Mouse (Mus musculus) hindbrain, embryonic 15.5 days (tissue): ENCODE measurements around the gene Slx4ip. TPM values are rescaled to one million over a fixed set of nuclear protein-coding genes. Genes with fewer than 3 reads are reported as not detected.

Experiments used
- ATAC-seq: fragments of 200-750 bp; cut with Nextera tagmentation; 2 replicates; pipeline ENCODE4 v1.8.0; 2017; ENCODE audit warnings: low read depth, moderate number of reproducible peaks, moderate TSS enrichment; ENCODE audit not compliant: low FRiP score
- H3K27ac ChIP-seq: fragments of 300-500 bp; sonication (generic); replicated peaks from 2 replicates; pipeline ENCODE4 v1.5.1; 2015; ENCODE audit warnings: mild to moderate bottlenecking, inconsistent platforms
- H3K27me3 ChIP-seq: fragments of 300-500 bp; sonication (generic); 2 replicates; pipeline ENCODE4 v1.6.1; 2015; ENCODE audit warnings: control low read depth, inconsistent platforms
- H3K36me3 ChIP-seq: fragments of 300-500 bp; sonication (generic); 2 replicates; pipeline ENCODE4 v1.6.1; 2015; ENCODE audit warnings: control low read depth, inconsistent platforms
- H3K4me1 ChIP-seq: fragments of 300-500 bp; sonication (generic); replicated peaks from 2 replicates; pipeline ENCODE4 v1.6.1; 2015; ENCODE audit warnings: control low read depth, inconsistent platforms
- H3K4me2 ChIP-seq: fragments of 300-500 bp; sonication (generic); 2 replicates; pipeline ENCODE4 v1.6.1; 2015; ENCODE audit warnings: moderate library complexity, mild to moderate bottlenecking, inconsistent platforms
- H3K4me3 ChIP-seq: fragments of 300-500 bp; sonication (generic); 2 replicates; pipeline ENCODE4 v1.5.1; 2015; ENCODE audit warnings: mild to moderate bottlenecking, inconsistent platforms
- H3K9ac ChIP-seq: fragments of 300-500 bp; sonication (generic); 2 replicates; pipeline ENCODE4 v1.6.1; 2015; ENCODE audit warnings: inconsistent platforms
- H3K9me3 ChIP-seq: fragments of 300-500 bp; sonication (generic); 2 replicates; pipeline ENCODE4 v1.6.1; 2016; ENCODE audit warnings: control low read depth, inconsistent platforms
- WGBS: fragments of 180-500 bp; shearing (Covaris S2); methylation state at CpG from one replicate; pipeline ENCODE4 v1.1.7; 2015; 5-methylcytosine and 5-hydroxymethylcytosine counted together
- polyA plus RNA-seq: library from polyadenylated mRNA; unstranded; fragments of >200 nt; fragmentation: Nextera tagmentation; extraction: Ambion mirVana; gene quantifications from 2 replicates; pipeline ENCODE4 v1.2.1, GENCODE M21; 2015

The Slx4ip gene
- polyA plus RNA-seq, 1 experiment from 2014 or later: 11.3 TPM

DNA sequence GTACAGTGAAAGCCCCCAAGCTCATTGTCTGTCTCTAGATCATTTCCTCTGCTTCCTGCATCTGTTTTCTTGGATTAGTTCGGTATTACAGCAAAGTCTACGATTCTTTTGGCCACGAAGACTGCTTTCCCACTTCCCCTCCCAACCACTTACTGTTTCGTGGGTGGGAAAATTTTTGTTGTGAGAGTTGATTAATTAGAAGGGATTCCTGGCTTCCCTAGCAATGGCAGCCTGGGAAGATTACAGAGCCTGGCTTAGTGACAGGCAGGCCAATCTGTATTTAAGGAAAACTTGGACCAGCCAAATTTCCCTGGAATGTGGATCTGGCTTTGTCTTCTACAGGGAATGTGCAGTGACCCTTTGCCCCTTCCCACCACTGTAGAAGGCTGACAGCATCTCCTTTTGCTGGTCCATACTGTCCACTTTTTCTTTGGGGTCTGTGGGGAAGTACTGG is 21.0 kb downstream of the Slx4ip start:
- peaks cover 6% of the 10 kb centered on the region for H3K4me1 ChIP-seq
- no peak overlapping the region for H3K9ac ChIP-seq
- WGBS: 8% methylated on average over 4 of the region's 4 CpGs
- no peaks in the 10 kb centered on the region for H3K27me3 ChIP-seq
- H3K4me3 ChIP-seq: no peak overlapping the region
- H3K27ac ChIP-seq: no peak overlapping the region; the same call in 1 of the 2 replicates
- H3K36me3 ChIP-seq: no peaks in the 10 kb centered on the region
- H3K4me2 ChIP-seq: no peak overlapping the region
- no peaks in the 10 kb centered on the region for H3K9me3 ChIP-seq
- 0 out of 2 replicates have a peak, but pooled peaks have one; percentile 23 for ATAC-seq

DNA sequence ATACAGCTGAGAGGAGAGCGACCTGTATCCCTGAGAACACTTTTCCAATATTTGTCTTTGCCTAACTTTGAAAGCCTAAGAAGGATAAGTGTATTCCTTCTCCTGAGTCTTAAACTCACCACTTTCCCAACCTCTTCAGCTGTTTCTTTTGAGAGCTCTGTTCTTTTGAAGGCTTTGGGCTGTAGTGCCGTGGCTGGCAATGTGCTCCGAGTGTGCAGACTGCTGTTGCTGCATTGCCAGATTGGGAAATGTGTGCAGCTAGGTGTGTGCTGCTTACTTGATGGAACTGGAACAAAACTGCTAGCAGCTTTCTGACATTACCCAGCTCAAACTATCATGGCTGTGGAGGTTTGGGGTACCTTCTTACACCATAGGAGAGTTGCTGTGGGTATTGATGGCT is 22.0 kb downstream of the Slx4ip start:
- no peaks in the 10 kb centered on the region for H3K9me3 ChIP-seq
- no peak overlapping the region for H3K4me2 ChIP-seq
- WGBS: 37% methylated on average over 3 of the region's 3 CpGs
- ATAC-seq: no peak
- no peak overlapping the region for H3K4me3 ChIP-seq
- no peak overlapping the region for H3K9ac ChIP-seq
- H3K27ac ChIP-seq: no peak overlapping the region
- H3K4me1 ChIP-seq: peaks cover 6% of the 10 kb centered on the region
- H3K27me3 ChIP-seq: no peaks in the 10 kb centered on the region
- H3K36me3 ChIP-seq: no peaks in the 10 kb centered on the region

DNA sequence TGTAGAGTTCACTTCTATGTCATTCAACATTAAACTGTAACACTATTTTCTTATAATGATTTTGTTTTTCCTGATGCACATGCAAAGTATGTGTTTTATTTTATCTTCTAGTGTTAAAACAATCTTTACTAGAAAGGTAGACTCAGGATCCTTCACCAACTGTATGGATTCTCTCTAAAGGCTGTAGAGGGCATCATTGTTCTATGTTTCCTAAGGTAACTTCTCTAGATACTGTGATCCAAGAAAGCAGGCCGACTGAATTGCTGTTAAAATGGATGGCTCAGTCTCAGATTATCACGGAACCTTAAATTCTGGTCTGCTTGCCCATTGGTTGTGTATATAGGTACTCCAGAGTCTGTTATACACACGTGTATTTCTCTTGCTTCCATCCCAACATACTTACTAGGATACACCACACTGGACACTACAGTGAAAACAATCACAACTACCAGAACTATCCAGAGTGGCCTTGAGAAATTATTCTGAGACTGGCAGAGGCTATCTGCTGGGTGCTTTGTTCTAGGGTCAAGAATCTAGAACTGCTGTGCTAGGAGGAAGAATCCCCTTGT is 23.4 kb downstream of the Slx4ip start:
- H3K4me2 ChIP-seq: no peak overlapping the region
- no peak overlapping the region for H3K9ac ChIP-seq
- peaks cover 6% of the 10 kb centered on the region for H3K4me1 ChIP-seq
- peak; percentile 81 for ATAC-seq
- 26% methylated on average over 3 of the region's 3 CpGs for WGBS
- H3K27ac ChIP-seq: no peak overlapping the region
- H3K9me3 ChIP-seq: no peaks in the 10 kb centered on the region
- H3K36me3 ChIP-seq: no peaks in the 10 kb centered on the region
- no peaks in the 10 kb centered on the region for H3K27me3 ChIP-seq
- H3K4me3 ChIP-seq: no peak overlapping the region

DNA sequence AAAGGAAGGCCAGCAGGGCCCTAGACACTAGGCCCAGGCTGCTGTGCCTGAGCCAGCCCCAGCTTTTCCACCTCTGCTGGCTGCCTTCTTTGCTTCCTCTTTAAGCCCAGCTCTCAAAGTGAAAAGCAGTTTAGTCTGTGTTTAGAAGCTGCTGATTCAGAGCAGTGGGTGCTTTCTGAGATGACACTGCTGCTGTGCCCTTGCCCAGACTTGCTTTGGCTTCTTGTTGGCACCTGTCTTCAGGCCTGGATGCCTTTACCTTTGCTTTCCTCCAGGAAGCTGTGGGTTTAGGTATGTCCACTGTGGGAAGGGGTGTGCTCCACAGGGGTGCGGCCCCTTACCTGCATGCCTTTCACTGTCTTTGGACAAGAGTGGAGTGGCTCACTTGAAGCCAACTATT is 28.4 kb downstream of the Slx4ip start:
- no peaks in the 10 kb centered on the region for H3K9me3 ChIP-seq
- H3K9ac ChIP-seq: no peak overlapping the region
- H3K27me3 ChIP-seq: no peaks in the 10 kb centered on the region
- WGBS: 94% methylated on average over 1 of the region's 1 CpGs
- H3K27ac ChIP-seq: no peak overlapping the region
- no peak for ATAC-seq
- H3K4me2 ChIP-seq: no peak overlapping the region
- no peak overlapping the region for H3K4me3 ChIP-seq
- H3K4me1 ChIP-seq: no peaks in the 10 kb centered on the region; the same call in 1 of the 2 replicates
- no peaks in the 10 kb centered on the region for H3K36me3 ChIP-seq

DNA sequence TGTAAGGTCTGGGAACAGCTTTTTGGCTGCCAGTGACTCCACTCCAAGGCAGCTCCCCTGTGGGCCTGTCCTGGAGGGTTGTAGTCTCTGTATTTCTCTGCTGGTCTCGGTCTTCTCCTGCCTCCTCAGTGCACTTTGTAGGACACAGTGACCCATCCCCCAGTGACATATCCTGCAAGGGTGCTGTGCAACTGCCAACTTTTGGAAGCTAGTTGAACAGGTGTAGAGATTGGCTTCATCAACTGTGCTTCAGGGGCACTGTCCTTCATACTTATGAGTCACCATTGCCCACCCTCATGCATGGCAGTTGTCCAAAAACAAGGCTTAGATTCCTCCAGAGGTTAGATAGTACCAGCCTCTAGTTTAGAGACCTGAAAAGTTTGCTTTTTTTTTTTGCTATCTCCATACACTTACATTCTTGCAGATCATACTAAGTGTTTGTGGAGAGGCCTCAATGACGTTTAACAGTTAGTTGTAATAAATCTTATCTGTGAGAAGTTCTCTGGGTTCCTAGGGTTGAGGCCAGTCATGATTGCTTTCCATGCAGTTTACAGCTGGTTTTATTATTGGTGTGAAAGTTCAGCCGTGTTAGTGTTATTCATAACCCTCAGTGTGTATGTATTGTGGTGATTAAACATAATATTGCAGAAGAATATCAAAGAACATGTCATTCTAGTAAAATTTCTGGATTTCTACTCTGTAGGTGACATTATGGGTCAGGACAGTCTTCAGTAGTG is 29.4 kb downstream of the Slx4ip start:
- no peaks in the 10 kb centered on the region for H3K36me3 ChIP-seq

DNA sequence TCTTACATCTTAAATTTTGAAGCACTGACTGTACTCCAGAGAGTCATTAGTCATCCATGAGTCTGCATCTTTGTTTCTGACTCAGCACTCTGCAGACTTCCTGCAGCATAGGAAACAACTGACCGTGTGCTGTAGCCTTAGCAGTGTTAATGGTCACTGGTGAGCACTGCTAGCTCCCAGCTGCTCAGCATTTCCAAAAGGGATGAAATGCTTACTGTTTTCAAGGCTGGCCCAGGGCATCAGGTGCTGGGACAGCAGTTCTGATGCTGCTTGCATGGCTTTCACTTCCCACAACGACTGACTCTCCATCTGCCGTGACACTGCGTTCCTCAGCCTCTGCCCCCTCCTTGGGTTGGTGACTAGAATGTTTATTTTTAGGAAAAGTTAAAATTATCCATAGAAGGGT is 30.0 kb downstream of the Slx4ip start:
- Histone ChIP-seq H3K4me3 (no peak overlapping the region), H3K4me2 (no peak overlapping the region), H3K9me3 (no peaks in the 10 kb centered on the region), H3K4me1 (no peaks in the 10 kb centered on the region; the same call in 1 of the 2 replicates), H3K27ac (no peak overlapping the region), H3K27me3 (no peaks in the 10 kb centered on the region), H3K36me3 (no peaks in the 10 kb centered on the region), H3K9ac (no peak overlapping the region)
- WGBS: 54% methylated on average over 4 of the region's 4 CpGs
- ATAC-seq: no peak

More for the DNA sequence above, 29.4 kb downstream of the Slx4ip start:
- no peaks in the 10 kb centered on the region for H3K9me3 ChIP-seq
- H3K9ac ChIP-seq: no peak overlapping the region
- no peaks in the 10 kb centered on the region; the same call in 1 of the 2 replicates for H3K4me1 ChIP-seq
- ATAC-seq: no peak
- H3K4me2 ChIP-seq: no peak overlapping the region
- H3K27ac ChIP-seq: no peak overlapping the region
- no peak overlapping the region for H3K4me3 ChIP-seq
- no peaks in the 10 kb centered on the region for H3K27me3 ChIP-seq
- 91% methylated on average over 3 of the region's 3 CpGs for WGBS

DNA sequence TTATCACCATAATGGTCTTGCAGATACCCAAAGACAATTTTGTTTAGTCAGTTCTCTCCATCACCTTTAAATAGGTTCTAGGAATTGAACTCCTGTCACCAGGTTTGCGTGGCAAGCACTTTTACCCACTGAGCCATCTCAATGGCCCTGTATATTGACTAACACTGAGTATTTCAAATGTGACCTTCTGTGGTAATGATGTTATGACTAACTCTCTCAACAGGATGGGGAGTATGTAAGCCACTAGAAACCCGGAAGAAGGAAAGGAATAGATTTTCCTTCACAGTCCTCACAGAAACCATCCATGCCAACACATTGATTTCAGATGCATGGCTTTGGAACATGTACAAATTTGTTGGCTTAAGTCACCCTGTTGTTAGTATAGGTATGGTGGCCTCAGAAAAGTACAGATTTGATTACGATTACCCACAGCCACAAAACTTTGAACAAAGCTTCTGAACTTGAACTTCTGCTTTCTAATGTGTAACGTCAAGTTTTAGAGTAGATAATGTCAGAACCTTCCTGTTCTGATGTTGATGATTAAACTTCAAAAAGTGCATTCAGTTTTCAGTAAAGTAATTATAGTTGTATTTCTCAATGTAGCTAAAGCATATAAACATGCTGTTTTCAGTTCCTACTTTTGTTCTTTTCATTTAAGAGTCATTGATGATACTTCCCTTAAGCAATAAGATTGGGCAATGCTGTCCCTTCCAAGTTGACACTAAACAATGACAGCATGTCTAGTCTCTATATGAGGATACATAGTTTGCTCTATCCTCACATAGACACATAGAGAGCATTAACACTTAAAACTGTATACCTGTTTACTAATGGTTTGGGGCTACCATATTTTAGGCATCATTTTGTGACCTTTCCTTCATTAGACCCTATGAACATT is 45.6 kb downstream of the Slx4ip start:
- H3K4me2 ChIP-seq: no peak overlapping the region
- H3K4me3 ChIP-seq: no peak overlapping the region
- no peaks in the 10 kb centered on the region for H3K36me3 ChIP-seq
- ATAC-seq: no peak
- no peaks in the 10 kb centered on the region for H3K9me3 ChIP-seq
- WGBS: 93% methylated on average over 4 of the region's 4 CpGs
- no peak overlapping the region for H3K9ac ChIP-seq
- no peaks in the 10 kb centered on the region for H3K4me1 ChIP-seq
- no peaks in the 10 kb centered on the region for H3K27me3 ChIP-seq
- H3K27ac ChIP-seq: no peak overlapping the region

DNA sequence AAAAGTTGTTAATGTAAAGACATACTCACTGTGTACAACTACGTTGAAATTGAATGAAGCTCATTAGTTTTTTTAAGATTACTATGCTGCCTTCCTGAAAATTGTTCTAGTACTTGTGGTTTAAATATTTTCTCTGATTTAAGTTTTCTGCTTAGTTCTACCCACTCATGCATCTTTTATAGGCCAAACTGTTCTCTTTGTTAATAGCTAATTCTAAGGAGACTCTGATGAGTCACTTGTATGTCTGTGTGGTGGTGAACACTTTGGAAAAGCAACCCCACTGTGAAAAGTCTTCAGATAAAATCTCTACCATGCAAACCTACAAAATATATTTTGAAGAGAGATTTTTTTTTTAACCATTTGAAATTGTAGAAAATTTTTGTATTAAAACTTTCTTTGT is 47.2 kb downstream of the Slx4ip start:
- H3K4me2 ChIP-seq: no peak overlapping the region
- 83% methylated on average over 1 of the region's 1 CpGs for WGBS
- no peaks in the 10 kb centered on the region for H3K9me3 ChIP-seq
- no peak for ATAC-seq
- no peaks in the 10 kb centered on the region for H3K36me3 ChIP-seq
- no peaks in the 10 kb centered on the region for H3K27me3 ChIP-seq
- H3K27ac ChIP-seq: no peak overlapping the region
- H3K4me3 ChIP-seq: no peak overlapping the region
- no peak overlapping the region for H3K9ac ChIP-seq
- no peaks in the 10 kb centered on the region for H3K4me1 ChIP-seq

DNA sequence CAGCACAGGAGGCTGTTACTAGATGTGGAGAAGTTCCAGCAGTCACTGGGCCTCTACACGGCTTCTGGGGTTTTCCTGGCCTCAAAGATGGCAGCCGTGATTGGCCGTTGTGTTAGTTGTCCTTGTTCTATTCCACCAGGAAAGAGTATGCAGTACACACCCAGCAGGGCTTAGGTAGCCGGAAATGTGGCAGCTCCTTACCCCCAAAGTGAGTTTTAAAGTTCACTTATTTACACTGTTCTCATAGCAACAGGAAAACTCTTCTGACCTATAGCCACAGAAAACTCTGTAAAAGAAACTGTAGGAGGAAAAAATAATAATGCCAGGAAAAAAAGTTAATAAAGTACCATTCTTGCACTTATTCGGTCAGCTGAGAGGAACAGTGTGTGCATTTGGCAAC is 55.3 kb downstream of the Slx4ip start:
- Histone ChIP-seq H3K9me3 (no peaks in the 10 kb centered on the region), H3K36me3 (no peaks in the 10 kb centered on the region), H3K4me3 (no peak overlapping the region), H3K4me1 (no peaks in the 10 kb centered on the region), H3K4me2 (no peak overlapping the region), H3K27ac (no peak overlapping the region), H3K27me3 (no peaks in the 10 kb centered on the region), H3K9ac (no peak overlapping the region)
- 89% methylated on average over 5 of the region's 5 CpGs for WGBS
- no peak for ATAC-seq

DNA sequence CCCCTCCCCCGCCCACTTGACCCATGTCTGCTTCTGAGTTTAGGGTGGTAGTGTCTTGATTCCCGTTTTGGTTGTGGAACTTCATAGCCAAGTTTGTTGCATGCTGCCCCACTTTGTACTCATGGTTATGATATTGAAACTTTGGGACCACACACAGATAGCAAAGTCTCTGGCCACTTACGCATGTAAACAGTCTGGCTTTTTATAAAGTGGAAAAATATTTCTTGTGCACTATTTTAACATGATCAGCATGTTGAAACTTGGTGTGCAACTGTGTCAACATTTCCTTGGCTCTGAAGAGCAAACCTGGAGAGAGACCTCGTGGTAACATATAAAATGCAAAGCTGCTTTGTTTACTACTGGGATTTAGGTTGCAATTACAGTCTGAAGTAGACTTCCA is 56.5 kb downstream of the Slx4ip start:
- WGBS: 75% methylated on average over 4 of the region's 4 CpGs
- ATAC-seq: no peak

DNA sequence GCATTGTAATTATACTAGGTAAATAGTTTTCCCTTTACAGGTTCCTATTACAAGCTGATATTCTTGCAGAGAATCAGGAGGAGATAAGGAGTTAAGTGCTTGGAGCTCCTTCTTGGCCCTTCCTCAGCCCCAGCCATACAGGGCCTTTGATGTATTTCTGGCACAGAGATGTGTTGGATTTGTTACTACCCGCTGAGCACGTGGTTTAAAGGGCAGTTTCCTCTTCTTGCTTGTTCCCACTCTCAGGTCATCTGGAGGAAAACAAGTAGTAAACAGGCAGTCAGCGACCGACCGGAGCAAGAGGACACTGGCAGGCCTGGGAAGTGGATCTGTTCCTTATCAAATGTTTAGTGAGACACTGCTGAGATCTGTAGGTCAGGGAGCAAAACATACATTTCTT is 56.9 kb downstream of the Slx4ip start:
- WGBS: 48% methylated on average over 5 of the region's 5 CpGs
- Histone ChIP-seq H3K9ac (no peak overlapping the region), H3K4me2 (no peak overlapping the region), H3K4me3 (no peak overlapping the region), H3K4me1 (no peaks in the 10 kb centered on the region), H3K36me3 (no peaks in the 10 kb centered on the region), H3K27me3 (no peaks in the 10 kb centered on the region), H3K27ac (no peak overlapping the region), H3K9me3 (no peaks in the 10 kb centered on the region)
- ATAC-seq: no peak

More for the DNA sequence above, 56.5 kb downstream of the Slx4ip start:
- H3K27ac ChIP-seq: no peak overlapping the region
- H3K4me1 ChIP-seq: no peaks in the 10 kb centered on the region
- no peak overlapping the region for H3K4me3 ChIP-seq
- no peak overlapping the region for H3K9ac ChIP-seq
- H3K36me3 ChIP-seq: no peaks in the 10 kb centered on the region
- H3K9me3 ChIP-seq: no peaks in the 10 kb centered on the region
- H3K4me2 ChIP-seq: no peak overlapping the region
- H3K27me3 ChIP-seq: no peaks in the 10 kb centered on the region

DNA sequence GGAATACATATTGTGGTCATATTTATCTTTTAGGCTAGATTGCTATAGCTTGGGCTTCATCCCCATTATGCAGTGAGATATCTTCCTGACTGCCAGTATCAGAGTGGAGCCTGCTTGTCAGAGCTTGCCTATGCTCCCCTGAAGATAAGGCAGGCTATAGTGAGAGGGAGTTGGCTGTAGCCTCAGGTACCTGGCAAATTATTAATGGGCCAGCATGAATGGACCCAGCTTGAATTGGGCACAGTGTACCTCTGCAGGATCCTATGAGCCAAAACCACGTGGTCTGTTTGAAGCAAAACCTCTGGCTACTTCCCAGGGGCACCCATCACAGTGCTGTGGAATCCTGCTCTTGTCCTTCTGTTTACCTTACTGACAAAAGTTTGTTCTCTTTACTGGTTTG is 61.2 kb downstream of the Slx4ip start:
- H3K4me1 ChIP-seq: no peaks in the 10 kb centered on the region
- H3K27me3 ChIP-seq: no peaks in the 10 kb centered on the region
- 38% methylated on average over 1 of the region's 1 CpGs for WGBS
- H3K4me3 ChIP-seq: no peak overlapping the region
- no peak for ATAC-seq
- H3K9me3 ChIP-seq: no peaks in the 10 kb centered on the region
- no peak overlapping the region for H3K9ac ChIP-seq
- no peak overlapping the region for H3K4me2 ChIP-seq
- H3K27ac ChIP-seq: no peak overlapping the region
- H3K36me3 ChIP-seq: no peaks in the 10 kb centered on the region
